Mouse (Mus musculus) layer of hippocampus, adult 11-12 months (tissue): ENCODE measurements around the gene Naa30.
A peak's percentile ranks its signal among the peaks of the same experiment; 100 is the strongest.

Experiments used
- DNase-seq: peaks from one replicate; pipeline ENCODE4 v3.0.0; 2022; ENCODE audit warnings: low spot score

Gene Naa30

GRCm38 (mm10) chr14:49226986-49227385 is 55.0 kb downstream of the Naa30 start:
- no peak for DNase-seq

GRCm38 (mm10) chr14:49231845-49232244 is 59.8 kb downstream of the Naa30 start:
- no peak for DNase-seq

- DNase-seq, result peak; percentile 37
Observed at GRCm38 (mm10) chr14:49234788-49235515, 62.9 kb downstream of the Naa30 start.

GRCm38 (mm10) chr14:49238206-49238605 is 66.2 kb downstream of the Naa30 start:
- peak; percentile 72 for DNase-seq
